ENCODE assay signal across 8 mouse cellular contexts in genomic region chr7:45238723-45239496, GRCm38 (mm10). TPM values are rescaled to one million over a fixed set of nuclear protein-coding genes. Genes with fewer than 3 reads are reported as not detected.
DNase-seq lines count a peak whose midpoint lies in the region; ATAC-seq lines count a peak whose summit lies in the region.

Gene Cd37 (minus strand): TSS chr7:45239115.

- ATAC-seq in forebrain, embryonic 11.5 days (replicated peaks; ENCODE audit: low FRiP score) = no peak
- ATAC-seq in forebrain, embryonic 13.5 days = no peak
- ATAC-seq in liver, embryonic 15.5 days (ENCODE audit: insufficient read depth) = peak; percentile 75

- H3K27ac ChIP-seq in forebrain, embryonic 11.5 days (ENCODE audit: low read depth, low read length) = no peak within 1 kb of the TSS
- no peak within 1 kb of the TSS for H3K27ac ChIP-seq in forebrain, embryonic 13.5 days
- H3K27ac ChIP-seq in liver, embryonic 15.5 days (replicated peaks) = peak within 1 kb of the TSS; percentile 73

- peak; percentile 47 for DNase-seq in forebrain, embryonic 11.5 days (ENCODE audit: low spot score)
- peak; percentile 75 for DNase-seq in c-Kit-positive CD71-positive TER-119-positive erythroid progenitor cells, embryonic 14.5 days (ENCODE audit: low spot score)
- DNase-seq in spleen, postnatal 4 days (ENCODE audit: low spot score in 2 of 2) = peak; percentile 70 to 84
- no peak for DNase-seq in left cerebral cortex, adult 11 months (ENCODE audit: low spot score)
- DNase-seq in right cerebral cortex, adult 2 months (ENCODE audit: low spot score in 2 of 2) = no peak
- DNase-seq in cerebellum, adult 11-12 months = no peak

- H3K27me3 ChIP-seq in forebrain, embryonic 11.5 days (ENCODE audit: control insufficient read depth, insufficient read depth, low read length) = peaks cover 15% of the 10 kb centered on the region
- peaks cover 56% of the 10 kb centered on the region for H3K27me3 ChIP-seq in forebrain, embryonic 13.5 days
- H3K27me3 ChIP-seq in liver, embryonic 15.5 days = peaks cover 9% of the 10 kb centered on the region

- no peaks in the 10 kb centered on the region for H3K9me3 ChIP-seq in forebrain, embryonic 11.5 days (ENCODE audit: control insufficient read depth, low read length)
- no peaks in the 10 kb centered on the region for H3K9me3 ChIP-seq in forebrain, embryonic 13.5 days (replicated peaks)
- H3K9me3 ChIP-seq in liver, embryonic 15.5 days (replicated peaks) = no peaks in the 10 kb centered on the region

- H3K4me2 ChIP-seq in forebrain, embryonic 11.5 days (ENCODE audit: low read depth, low read length, severe bottlenecking) = no peak within 1 kb of the TSS
- H3K4me2 ChIP-seq in forebrain, embryonic 13.5 days = no peak within 1 kb of the TSS
- peak within 1 kb of the TSS; percentile 80 for H3K4me2 ChIP-seq in liver, embryonic 15.5 days

- WGBS in forebrain, embryonic 11.5 days = 39% methylated on average over 20 of the region's 20 CpGs
- WGBS in forebrain, embryonic 13.5 days = 43% methylated on average over 20 of the region's 20 CpGs
- 6% methylated on average over 20 of the region's 20 CpGs for WGBS in liver, embryonic 15.5 days (ENCODE audit: insufficient replicate concordance)

- no peaks in the 10 kb centered on the region for H3K36me3 ChIP-seq in forebrain, embryonic 11.5 days (ENCODE audit: control insufficient read depth, insufficient read depth, low read length)
- H3K36me3 ChIP-seq in forebrain, embryonic 13.5 days (ENCODE audit: poor library complexity, severe bottlenecking) = no peaks in the 10 kb centered on the region
- no peaks in the 10 kb centered on the region for H3K36me3 ChIP-seq in liver, embryonic 15.5 days (replicated peaks)

- no peak within 1 kb of the TSS for H3K4me3 ChIP-seq in forebrain, embryonic 11.5 days (ENCODE audit: low read depth, low read length)
- H3K4me3 ChIP-seq in forebrain, embryonic 13.5 days = no peak within 1 kb of the TSS
- H3K4me3 ChIP-seq in liver, embryonic 15.5 days (replicated peaks) = peak within 1 kb of the TSS; percentile 52

- H3K4me1 ChIP-seq in forebrain, embryonic 11.5 days (replicated peaks; ENCODE audit: control insufficient read depth, insufficient read depth, low read length) = peaks cover 16% of the 10 kb centered on the region; the same call in 1 of the 2 replicates
- peaks cover 27% of the 10 kb centered on the region for H3K4me1 ChIP-seq in forebrain, embryonic 13.5 days
- H3K4me1 ChIP-seq in liver, embryonic 15.5 days (replicated peaks) = peaks cover 35% of the 10 kb centered on the region

- no peak within 1 kb of the TSS for H3K9ac ChIP-seq in forebrain, embryonic 11.5 days (ENCODE audit: low read length)
- H3K9ac ChIP-seq in forebrain, embryonic 13.5 days = no peak within 1 kb of the TSS
- H3K9ac ChIP-seq in liver, embryonic 15.5 days = peak within 1 kb of the TSS; percentile 42; the same call in 1 of the 2 replicates

RNA-seq across cellular contexts. Expression of gene Cd37, which starts in this region (rescaled TPM):
- 0.60 and 1.1 TPM in 2 replicates for polyA plus RNA-seq in forebrain, embryonic 11.5 days (2014; fragmentation: Nextera tagmentation; extraction: Ambion mirVana)
- polyA plus RNA-seq in forebrain, embryonic 13.5 days (2015; fragmentation: Nextera tagmentation; extraction: Ambion mirVana) = 0.96 and 1.3 TPM in 2 replicates
- 15.1 and 16.7 TPM in 2 replicates for polyA plus RNA-seq in liver, embryonic 15.5 days (2015; fragmentation: Nextera tagmentation; extraction: Ambion mirVana)

Comparison
In these comparisons a context has a peak if more than half of its experiments do, and no peak if none do; other contexts are left out.
1. DNase-seq: peak in forebrain, embryonic 11.5 days (single experiment), c-Kit-positive CD71-positive TER-119-positive erythroid progenitor cells, embryonic 14.5 days (single experiment) and spleen, postnatal 4 days (2 of 2); none in left cerebral cortex, adult 11 months (single experiment), right cerebral cortex, adult 2 months (0 of 2) and cerebellum, adult 11-12 months (single experiment).